Mouse (Mus musculus) frontal cortex, postnatal 25 days (tissue): ENCODE data around the gene Tex52.
A peak's percentile ranks its signal among the peaks of the same experiment; 100 is the strongest.

Source experiments
- DNase-seq, 2 experiments: peaks; one replicate each; pipeline ENCODE4 v3.0.0; 2022; ENCODE audit warnings: low spot score in 2 of 2

Tex52 gene

GRCm38 (mm10) chr6:128375192-128375591 is at the start of gene Tex52, which contains the start of gene Gm44596:
Tex52 (plus strand) TSS chr6:128375456.
Gm44596 (plus strand) TSS chr6:128375503.
- DNase-seq, result no peak

DNA sequence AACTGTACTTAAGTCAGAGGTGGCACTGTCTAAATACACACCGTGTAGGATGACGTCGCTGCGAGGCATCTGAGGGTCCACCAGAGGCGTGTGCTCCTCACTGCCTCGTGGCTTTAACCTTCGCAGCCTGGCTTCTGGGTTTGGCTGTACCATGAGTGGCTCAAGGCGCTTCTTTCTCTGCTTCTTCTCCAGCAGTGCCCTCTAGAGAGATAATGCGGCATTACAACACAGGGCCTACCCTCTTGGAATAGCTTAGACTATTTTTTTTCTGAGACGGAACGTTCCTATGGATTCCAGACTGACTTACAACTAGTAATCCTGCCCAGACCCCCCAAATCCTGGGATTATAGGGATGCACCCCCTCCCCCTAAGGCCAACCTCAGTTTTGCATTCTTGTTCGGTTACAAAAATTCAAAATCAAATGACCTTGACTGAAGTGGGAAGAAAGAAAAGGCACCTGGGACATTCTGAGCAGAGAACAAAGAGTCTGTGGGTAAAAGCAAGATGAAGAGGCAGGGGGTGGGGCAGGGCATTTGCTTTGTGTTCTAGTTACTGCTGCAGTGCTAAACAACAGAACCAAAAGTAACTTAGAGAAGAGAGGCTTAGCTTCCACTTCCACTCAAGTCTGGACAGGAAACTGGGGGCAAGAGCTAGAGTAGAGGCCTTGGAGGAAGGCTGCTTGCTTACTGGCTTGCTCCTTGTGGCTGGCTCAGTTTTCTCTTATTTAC is 40.7 kb upstream of the Tex52 start:
- DNase-seq, result peak; percentile 38 to 65

DNA sequence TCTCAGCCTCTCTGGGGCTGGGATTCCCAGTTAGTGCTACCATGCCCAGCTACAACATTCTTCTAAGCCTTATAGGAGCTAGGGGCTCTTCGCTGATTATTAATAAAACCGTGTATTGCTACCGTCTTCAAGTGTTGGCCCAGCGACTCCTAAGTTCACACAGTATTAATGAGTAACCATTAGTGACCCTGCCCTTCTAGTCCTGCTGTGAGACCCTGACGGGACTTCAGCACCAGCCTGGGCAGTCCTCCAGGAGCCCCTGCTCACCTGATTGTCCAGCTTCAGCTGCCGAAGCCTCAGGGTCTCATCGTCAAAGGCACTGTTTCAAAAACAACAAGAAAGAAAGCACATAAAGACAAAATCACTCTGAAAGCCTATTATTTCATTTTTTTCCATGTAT is 37.8 kb upstream of the Tex52 start:
- DNase-seq, result no peak

- DNase-seq, result no peak
Measured at GRCm38 (mm10) chr6:128338876-128339275, 36.4 kb upstream of the Tex52 start.

- no peak for DNase-seq
Measured at GRCm38 (mm10) chr6:128341956-128342723, 33.1 kb upstream of the Tex52 start.

DNA sequence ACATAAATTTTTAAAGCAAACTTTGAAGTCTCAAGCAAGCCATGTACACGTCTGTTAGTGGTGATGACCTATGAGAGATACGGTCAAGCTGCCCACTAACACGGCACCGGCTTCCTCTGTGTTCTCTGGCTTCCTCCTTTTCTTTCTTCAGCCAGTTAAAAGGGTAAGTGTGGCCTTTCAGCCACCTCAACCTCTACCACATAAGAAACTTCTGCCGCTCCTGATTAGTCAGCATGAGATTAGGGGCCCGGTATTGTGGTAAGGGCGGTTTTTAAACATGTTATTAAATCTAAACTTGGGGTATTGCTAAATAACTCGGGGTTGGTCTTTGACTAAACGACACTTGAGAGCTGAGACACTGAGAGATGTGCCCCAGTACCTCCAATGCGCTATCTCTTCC is 29.6 kb upstream of the Tex52 start:
- no peak for DNase-seq

GRCm38 (mm10) chr6:128346782-128347181 is 28.5 kb upstream of the Tex52 start:
- no peak for DNase-seq

- DNase-seq, result no peak
Measured at GRCm38 (mm10) chr6:128349711-128350110, 25.5 kb upstream of the Tex52 start.

GRCm38 (mm10) chr6:128354140-128354539 is 21.1 kb upstream of the Tex52 start:
- DNase-seq, result no peak

- DNase-seq, result peak; percentile 23 to 54
Measured at GRCm38 (mm10) chr6:128355201-128355681, 20.0 kb upstream of the Tex52 start.

GRCm38 (mm10) chr6:128355726-128356416 is 19.4 kb upstream of the Tex52 start, which contains the start of gene Tulp3:
Tulp3 (minus strand) TSS chr6:128355851.
- DNase-seq, result peak; percentile 91 to 93

DNA sequence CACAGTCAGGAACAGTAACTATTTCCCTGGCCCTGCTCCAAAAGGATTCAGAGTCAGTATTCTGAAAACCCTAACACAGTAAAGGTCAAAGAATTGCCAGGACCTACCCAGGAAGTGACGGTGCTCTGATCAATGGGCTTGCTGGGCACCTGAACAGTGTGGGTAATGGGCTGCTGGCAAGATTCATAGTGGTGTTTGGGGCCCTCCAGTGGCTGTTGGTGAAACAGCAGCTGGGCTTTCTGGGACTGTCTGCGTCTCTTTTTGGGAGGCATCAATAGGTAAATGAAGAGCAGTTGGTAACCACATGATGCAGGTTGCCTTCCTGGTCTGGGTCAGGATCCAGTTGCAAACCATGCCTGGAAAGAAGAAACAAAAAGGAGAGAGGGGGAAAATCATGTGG is 16.3 kb upstream of the Tex52 start:
- DNase-seq, result peak; percentile 74 to 77

DNA sequence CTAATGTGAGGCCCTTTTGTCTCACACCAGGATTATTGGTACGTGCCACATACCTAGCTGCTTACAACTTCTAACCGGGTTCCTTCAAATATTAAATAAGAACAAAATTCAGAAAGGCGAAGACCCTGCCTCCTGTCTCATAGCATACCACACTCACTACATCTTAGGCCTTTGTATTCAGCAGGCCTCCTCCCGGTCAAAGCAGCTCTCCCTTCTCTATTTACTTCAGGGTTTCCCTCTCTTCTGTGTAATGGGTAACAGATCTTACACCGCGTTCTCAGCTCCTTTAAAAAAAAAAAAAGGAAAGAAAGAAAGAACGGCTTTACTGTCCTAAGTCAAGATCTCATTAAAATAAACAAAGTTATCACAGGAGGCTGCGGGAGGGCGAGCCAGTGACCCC is 13.4 kb upstream of the Tex52 start:
- DNase-seq, result no peak

- DNase-seq, result peak; percentile 67 to 78
Measured at GRCm38 (mm10) chr6:128362381-128363006, 12.8 kb upstream of the Tex52 start, which contains the start of the genes Rhno1 and Foxm1. Rhno1 (minus strand) TSS chr6:128362911. Foxm1 (plus strand) TSS chr6:128362967.

GRCm38 (mm10) chr6:128363007-128363825 is 12.0 kb upstream of the Tex52 start:
- no peak for DNase-seq

- no peak for DNase-seq
Measured at GRCm38 (mm10) chr6:128364721-128365120, 10.5 kb upstream of the Tex52 start.

- DNase-seq, result no peak
Measured at GRCm38 (mm10) chr6:128366466-128366865, 8.8 kb upstream of the Tex52 start.

GRCm38 (mm10) chr6:128370040-128370439 is 5.2 kb upstream of the Tex52 start:
- DNase-seq, result no peak

DNA sequence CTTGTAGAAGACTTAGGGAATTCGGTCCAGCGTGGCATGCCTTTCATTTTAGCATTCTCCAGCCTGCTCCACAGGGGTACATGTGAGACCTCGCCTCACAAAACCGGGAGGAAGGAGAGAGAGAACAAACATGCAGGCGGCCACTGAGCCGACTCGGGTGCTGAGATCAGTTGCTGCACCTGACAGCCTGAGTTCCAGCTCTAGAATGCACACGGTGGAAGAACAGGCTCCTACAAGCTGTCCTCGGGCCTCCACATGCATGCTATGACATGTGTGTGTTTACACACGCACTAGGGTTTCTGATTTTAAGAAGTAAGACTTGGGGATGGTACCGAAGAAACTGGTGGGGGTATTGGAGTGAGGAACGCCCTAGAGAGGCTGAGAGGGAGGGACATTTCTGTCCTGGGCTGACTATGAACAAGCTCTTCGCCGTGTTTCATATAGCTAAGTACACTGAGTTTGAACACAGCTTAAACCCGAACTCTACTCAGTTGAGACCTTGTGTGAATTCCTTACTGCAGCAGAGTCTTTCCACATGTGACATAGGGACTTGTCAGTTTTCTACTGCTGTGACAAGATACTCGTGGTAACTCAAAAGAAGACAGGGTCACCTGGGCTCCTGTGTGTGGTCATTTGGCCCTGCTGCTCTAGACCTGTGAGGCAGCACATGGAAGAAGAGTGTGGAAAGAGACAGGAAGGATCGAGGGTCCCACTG is 1.3 kb downstream of the Tex52 start:
- no peak for DNase-seq

DNA sequence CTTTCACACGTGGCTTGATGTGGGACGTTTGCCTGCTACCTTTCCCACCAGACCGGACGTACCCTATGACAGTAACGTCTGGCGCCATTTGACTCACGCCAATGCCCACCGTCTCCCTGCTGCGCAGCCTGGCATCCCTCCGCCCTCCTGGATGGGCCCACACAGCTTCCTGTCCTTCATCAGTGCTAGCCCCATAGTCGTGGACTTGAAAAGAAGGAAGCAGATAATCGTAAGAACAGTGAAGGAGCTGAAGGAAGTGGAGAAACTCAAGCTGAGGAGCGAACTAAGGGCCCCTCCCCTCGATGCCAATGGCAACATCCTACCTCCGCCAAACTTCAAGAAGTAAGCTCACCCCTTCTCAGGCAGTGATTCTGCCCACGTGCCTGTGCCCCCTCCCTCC is 4.4 kb downstream of the Tex52 start:
- DNase-seq, result no peak
